Mouse (Mus musculus): ENCODE data around the gene A630001G21Rik. TPM values are rescaled to one million over a fixed set of nuclear protein-coding genes. Genes with fewer than 3 reads are reported as not detected.
A peak's percentile ranks its signal among the peaks of the same experiment; 100 is the strongest.

Gene A630001G21Rik
- total and polyA plus RNA-seq, 3 experiments: 15.4 to 24.0 TPM; not detected in 1

GRCm38 (mm10) chr1:85761665-85762064 lies 16.8 kb downstream of the A630001G21Rik start:
- Histone ChIP-seq H3K9me3 (replicated peaks; ENCODE audit: insufficient read depth, low read length) (no peaks in the 10 kb centered on the region), H3K36me3 (ENCODE audit: control insufficient read depth in 1 of 2, insufficient read depth in 2 of 2, low read length in 2 of 2) (peaks cover 0 to 17% of the 10 kb centered on the region in 2 experiments; a peak in 2 of 4 replicates), H3K4me1 (ENCODE audit: control insufficient read depth in 1 of 2, insufficient read depth in 2 of 2, low read length in 2 of 2) (peaks cover 2 to 22% of the 10 kb centered on the region in 2 experiments; a peak in 3 of 4 replicates), H3K27me3 (ENCODE audit: control insufficient read depth in 1 of 2, insufficient read depth in 2 of 2, low read length in 2 of 2) (no peaks in the 10 kb centered on the region), H3K79me2 (ENCODE audit: control insufficient read depth, insufficient read depth, low read length, poor library complexity) (no peaks in the 10 kb centered on the region), H3K4me3 (ENCODE audit: control insufficient read depth in 1 of 2, insufficient read depth in 1 of 2, low read depth in 2 of 2, low read length in 2 of 2) (no peak overlapping the region), H3K9ac (ENCODE audit: control insufficient read depth, low read depth, low read length, poor library complexity, severe bottlenecking) (no peak overlapping the region), H3K27ac (ENCODE audit: control insufficient read depth, low read depth, low read length) (no peak overlapping the region)
- no peak for TF ChIP-seq ZMIZ1 (IDR thresholded peaks at IDR 0.05; ENCODE audit: low read depth, low read length)
- no peak for TF ChIP-seq ZNF384 (IDR thresholded peaks at IDR 0.05; ENCODE audit: low read depth, low read length)
- TF ChIP-seq NELFE (IDR thresholded peaks at IDR 0.05; ENCODE audit: low read depth, low read length): no peak
- no peak for TF ChIP-seq MYC (IDR thresholded peaks at IDR 0.05; ENCODE audit: low read depth, low read length)
- no peak for TF ChIP-seq MYB (IDR thresholded peaks at IDR 0.05; ENCODE audit: low read depth, low read length)
- no peak for DNase-seq (ENCODE audit: low read depth, low spot score)

GRCm38 (mm10) chr1:85758969-85759293 lies 19.5 kb downstream of the A630001G21Rik start:
- Histone ChIP-seq H3K4me3 (ENCODE audit: control insufficient read depth in 1 of 2, insufficient read depth in 1 of 2, low read depth in 2 of 2, low read length in 2 of 2) (no peak overlapping the region), H3K27ac (ENCODE audit: control insufficient read depth, low read depth, low read length) (no peak overlapping the region), H3K9ac (ENCODE audit: control insufficient read depth, low read depth, low read length, poor library complexity, severe bottlenecking) (no peak overlapping the region), H3K4me1 (ENCODE audit: control insufficient read depth in 1 of 2, insufficient read depth in 2 of 2, low read length in 2 of 2) (peaks cover 2 to 18% of the 10 kb centered on the region in 2 experiments; a peak in 3 of 4 replicates), H3K27me3 (ENCODE audit: control insufficient read depth in 1 of 2, insufficient read depth in 2 of 2, low read length in 2 of 2) (no peaks in the 10 kb centered on the region), H3K9me3 (replicated peaks; ENCODE audit: insufficient read depth, low read length) (no peaks in the 10 kb centered on the region), H3K36me3 (ENCODE audit: control insufficient read depth in 1 of 2, insufficient read depth in 2 of 2, low read length in 2 of 2) (peaks cover 0 to 11% of the 10 kb centered on the region in 2 experiments; a peak in 2 of 4 replicates), H3K79me2 (ENCODE audit: control insufficient read depth, insufficient read depth, low read length, poor library complexity) (no peaks in the 10 kb centered on the region)
- no peak for TF ChIP-seq USF2 (IDR thresholded peaks at IDR 0.05; ENCODE audit: borderline replicate concordance in 1 of 2, insufficient read depth in 1 of 2, low read depth in 1 of 2, low read length in 2 of 2)
- TF ChIP-seq TCF12 (IDR thresholded peaks at IDR 0.05; ENCODE audit: low read depth, low read length): no peak
- TF ChIP-seq MYC (IDR thresholded peaks at IDR 0.05; ENCODE audit: low read depth, low read length): no peak
- no peak for TF ChIP-seq NELFE (IDR thresholded peaks at IDR 0.05; ENCODE audit: low read depth, low read length)
- TF ChIP-seq USF1 (IDR thresholded peaks at IDR 0.05; ENCODE audit: low read depth, low read length): no peak
- no peak for TF ChIP-seq CTCF (IDR thresholded peaks at IDR 0.05 in 2 of 3, conservative IDR thresholded peaks at IDR 0.05 in 1 of 3; ENCODE audit: control insufficient read depth in 1 of 3, insufficient read depth in 1 of 3, low read depth in 2 of 3, low read length in 3 of 3, poor library complexity in 1 of 3, severe bottlenecking in 1 of 3)
- peak; percentile 53; the same call in 1 of the 2 replicates for TF ChIP-seq JUND (IDR thresholded peaks at IDR 0.05; ENCODE audit: low read depth, low read length)
- TF ChIP-seq CHD1 (IDR thresholded peaks at IDR 0.05; ENCODE audit: low read depth, low read length): no peak
- DNase-seq (ENCODE audit: low read depth, low spot score): no peak

GRCm38 (mm10) chr1:85758231-85758968 lies 20.0 kb downstream of the A630001G21Rik start:
- H3K36me3 ChIP-seq (ENCODE audit: control insufficient read depth in 1 of 2, insufficient read depth in 2 of 2, low read length in 2 of 2): peaks cover 0 to 10% of the 10 kb centered on the region in 2 experiments; a peak in 2 of 4 replicates
- TF ChIP-seq MYB (IDR thresholded peaks at IDR 0.05; ENCODE audit: low read depth, low read length): no peak
- no peak for TF ChIP-seq MYC (IDR thresholded peaks at IDR 0.05; ENCODE audit: low read depth, low read length)
- no peak for TF ChIP-seq ZNF384 (IDR thresholded peaks at IDR 0.05; ENCODE audit: low read depth, low read length)
- TF ChIP-seq CHD1 (IDR thresholded peaks at IDR 0.05; ENCODE audit: low read depth, low read length): no peak
- TF ChIP-seq ZC3H11A (IDR thresholded peaks at IDR 0.05; ENCODE audit: low read depth, low read length): no peak
- TF ChIP-seq KAT2A (conservative IDR thresholded peaks at IDR 0.05; ENCODE audit: low read depth, low read length): no peak
- TF ChIP-seq SMC3 (IDR thresholded peaks at IDR 0.05; ENCODE audit: low read depth, low read length): no peak
- TF ChIP-seq ETS1 (IDR thresholded peaks at IDR 0.05; ENCODE audit: low read depth, low read length): no peak
- TF ChIP-seq SIN3A (IDR thresholded peaks at IDR 0.05; ENCODE audit: low read length): no peak
- TF ChIP-seq GATA1 (IDR thresholded peaks at IDR 0.05; ENCODE audit: low read depth, low read length): no peak
- H3K9me3 ChIP-seq (replicated peaks; ENCODE audit: insufficient read depth, low read length): no peaks in the 10 kb centered on the region
- H3K9ac ChIP-seq (ENCODE audit: control insufficient read depth, low read depth, low read length, poor library complexity, severe bottlenecking): no peak overlapping the region
- no peaks in the 10 kb centered on the region for H3K79me2 ChIP-seq (ENCODE audit: control insufficient read depth, insufficient read depth, low read length, poor library complexity)
- H3K4me3 ChIP-seq (ENCODE audit: control insufficient read depth in 1 of 2, insufficient read depth in 1 of 2, low read depth in 2 of 2, low read length in 2 of 2): peak overlapping the region in 1 of 2 experiments; percentile 35; a peak in 1 of 4 replicates
- DNase-seq (ENCODE audit: low read depth, low spot score): peak; percentile 46
- peaks cover 2 to 12% of the 10 kb centered on the region in 2 experiments; a peak in 3 of 4 replicates for H3K4me1 ChIP-seq (ENCODE audit: control insufficient read depth in 1 of 2, insufficient read depth in 2 of 2, low read length in 2 of 2)
- no peak overlapping the region for H3K27ac ChIP-seq (ENCODE audit: control insufficient read depth, low read depth, low read length)
- no peaks in the 10 kb centered on the region for H3K27me3 ChIP-seq (ENCODE audit: control insufficient read depth in 1 of 2, insufficient read depth in 2 of 2, low read length in 2 of 2)

Measured in MEL (cell line).